Mouse (Mus musculus): ENCODE measurements at regions not wholly inside any gene's neighbourhood (a gene's known extent, or its start where the extent isn't known, plus 50 kb on each side); places are given as distances from the start of the nearest gene placed in this dataset.
"Not testable (repeated sequence)": the region's sequence is repeated elsewhere in the genome, so short reads cannot be mapped to it uniquely, and the experiment has no call there.

GRCm38 (mm10) chr10:23733679-23734078 lies 53.4 kb downstream of the Rps12 start:
- DNase-seq (ENCODE audit: low read depth, low spot score): no peak

GRCm38 (mm10) chr10:23725960-23726714 lies 60.9 kb downstream of the Rps12 start:
- not testable (repeated sequence) for DNase-seq (ENCODE audit: low read depth, low spot score)

GRCm38 (mm10) chr10:23718124-23718523 lies 69.0 kb downstream of the Rps12 start:
- DNase-seq (ENCODE audit: low read depth, low spot score): no peak

- no peak for DNase-seq (ENCODE audit: low read depth, low spot score)
Observed at GRCm38 (mm10) chr10:23715511-23715910, 71.6 kb downstream of the Rps12 start.

- DNase-seq (ENCODE audit: low read depth, low spot score): no peak
Observed at GRCm38 (mm10) chr10:23715101-23715500, 72.0 kb downstream of the Rps12 start.

- no peak for DNase-seq (ENCODE audit: low read depth, low spot score)
Observed at GRCm38 (mm10) chr10:23712691-23713378, 74.2 kb downstream of the Rps12 start.

GRCm38 (mm10) chr10:23711416-23712171 lies 75.5 kb downstream of the Rps12 start:
- no peak for DNase-seq (ENCODE audit: low read depth, low spot score)

- DNase-seq (ENCODE audit: low read depth, low spot score): no peak
Observed at GRCm38 (mm10) chr10:23710999-23711398, 76.1 kb downstream of the Rps12 start.

GRCm38 (mm10) chr10:23708261-23708660 lies 78.8 kb downstream of the Rps12 start:
- no peak for DNase-seq (ENCODE audit: low read depth, low spot score)

GRCm38 (mm10) chr10:23707141-23707540 lies 79.9 kb downstream of the Rps12 start:
- DNase-seq (ENCODE audit: low read depth, low spot score): peak; percentile 34

- DNase-seq (ENCODE audit: low read depth, low spot score): peak; percentile 47
Observed at GRCm38 (mm10) chr10:23704048-23704447, 83.0 kb downstream of the Rps12 start.

GRCm38 (mm10) chr10:23691291-23691690 lies 95.8 kb downstream of the Rps12 start:
- DNase-seq (ENCODE audit: low read depth, low spot score): no peak

- DNase-seq (ENCODE audit: low read depth, low spot score): no peak
Observed at GRCm38 (mm10) chr10:23686969-23687368, 100.1 kb downstream of the Rps12 start.

- DNase-seq (ENCODE audit: low read depth, low spot score): no peak
Observed at GRCm38 (mm10) chr10:23683078-23683477, 104.0 kb downstream of the Rps12 start.

- no peak for DNase-seq (ENCODE audit: low read depth, low spot score)
Observed at GRCm38 (mm10) chr10:23675911-23676310, 111.2 kb downstream of the Rps12 start.

GRCm38 (mm10) chr10:23674633-23675515 lies 112.2 kb downstream of the Rps12 start:
- DNase-seq (ENCODE audit: low read depth, low spot score): no peak

- DNase-seq (ENCODE audit: low read depth, low spot score): no peak
Observed at GRCm38 (mm10) chr10:23672296-23672695, 114.8 kb downstream of the Rps12 start.

GRCm38 (mm10) chr10:23671494-23671893 lies 115.6 kb downstream of the Rps12 start:
- DNase-seq (ENCODE audit: low read depth, low spot score): no peak

- not testable (repeated sequence) for DNase-seq (ENCODE audit: low read depth, low spot score)
Observed at GRCm38 (mm10) chr10:23665916-23666315, 121.2 kb downstream of the Rps12 start.

GRCm38 (mm10) chr10:23626201-23626600 lies 160.9 kb downstream of the Rps12 start:
- no peak for DNase-seq (ENCODE audit: low read depth, low spot score)

GRCm38 (mm10) chr10:23612030-23612429 lies 175.0 kb downstream of the Rps12 start:
- DNase-seq (ENCODE audit: low read depth, low spot score): no peak
